In the genomic region with DNA sequence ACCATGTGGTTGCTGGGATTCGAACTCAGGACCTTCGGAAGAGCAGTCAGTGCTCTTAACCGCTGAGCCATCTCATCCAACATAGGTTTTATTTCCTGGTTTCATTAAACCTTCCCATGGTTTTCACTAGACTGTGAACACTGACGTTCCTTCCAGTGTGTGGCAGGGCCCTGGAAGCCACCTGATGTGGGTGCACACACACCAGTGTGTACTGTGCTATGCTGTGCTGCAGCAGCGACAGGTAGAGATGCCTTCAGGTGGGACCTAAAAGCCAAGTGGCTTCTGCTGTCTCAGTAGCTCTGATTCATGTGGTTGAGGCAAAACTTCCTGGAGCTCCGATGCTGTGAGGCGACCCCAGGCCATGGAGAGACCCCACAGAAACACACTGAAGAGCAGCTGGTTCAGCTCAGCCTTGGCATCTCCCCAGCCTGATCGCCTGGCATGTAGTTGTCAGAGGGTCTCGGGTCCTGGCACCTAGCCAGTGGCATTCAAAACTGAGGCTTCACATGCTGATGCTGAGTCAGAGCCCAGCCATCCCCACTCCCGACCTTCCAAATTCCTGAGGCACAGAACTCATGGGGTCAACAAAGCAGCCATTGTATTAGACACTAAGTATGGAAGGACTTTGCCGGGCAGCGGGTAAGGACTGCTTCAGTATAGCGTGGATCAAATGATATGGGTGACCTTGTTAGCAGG, we compare ENCODE assay signal across 8 mouse cellular contexts. TPM values are rescaled to one million over a fixed set of nuclear protein-coding genes. Genes with fewer than 3 reads are reported as not detected.
DNase-seq lines count a peak whose midpoint lies in the region; ATAC-seq lines count a peak whose summit lies in the region.

No protein-coding gene starts in this region.

- no peak overlapping the region for H3K4me2 ChIP-seq in limb, embryonic 13.5 days (replicated peaks)

- H3K4me1 ChIP-seq in limb, embryonic 13.5 days: peaks cover 23% of the 10 kb centered on the region

- peak overlapping the region; percentile 58; the same call in 1 of the 2 replicates for H3K27ac ChIP-seq in limb, embryonic 13.5 days

- no peak overlapping the region for H3K4me3 ChIP-seq in limb, embryonic 13.5 days

- 0 out of 2 replicates have a peak, but pooled peaks have one; percentile 28 for ATAC-seq in limb, embryonic 13.5 days (ENCODE audit: low FRiP score, low read depth)
- no peak for ATAC-seq in activated CD4-positive, CD25-positive, alpha-beta regulatory T cell, adult 4 months

- H3K9me3 ChIP-seq in limb, embryonic 13.5 days: no peaks in the 10 kb centered on the region

- no peaks in the 10 kb centered on the region for H3K36me3 ChIP-seq in limb, embryonic 13.5 days

- H3K27me3 ChIP-seq in limb, embryonic 13.5 days: 0 out of 2 replicates have a peak, but pooled peaks cover under 1% of the 10 kb centered on the region

- DNase-seq in cerebellum, postnatal 14 days: peak; percentile 54 to 69
- no peak for DNase-seq in cerebellum, postnatal 36 days
- DNase-seq in testis, postnatal 10 days (ENCODE audit: low spot score): peak; percentile 71
- DNase-seq in testis, postnatal 14 days (ENCODE audit: low spot score): no peak
- DNase-seq in cerebellum, adult 18-20 months: no peak
- no peak for DNase-seq in layer of hippocampus, adult 9-10 months (ENCODE audit: low spot score)

- H3K9ac ChIP-seq in limb, embryonic 13.5 days: no peak overlapping the region

- WGBS in limb, embryonic 13.5 days: 64% methylated on average over 13 of the region's 13 CpGs

RNA-seq across cellular contexts. Expression of gene Rab4a, which starts 52.9 kb away (rescaled TPM):
- 47.5 and 49.9 TPM in 2 replicates for polyA plus RNA-seq in limb, embryonic 13.5 days (2015; fragmentation: Nextera tagmentation; extraction: Ambion mirVana)
- polyA plus RNA-seq in activated CD4-positive, CD25-positive, alpha-beta regulatory T cell, adult 4 months (2017; shearing (Covaris generic)): 10 to 100 TPM; 14.2 to 20.3 TPM

Comparison
In these comparisons a context has a peak if more than half of its experiments do, and no peak if none do; other contexts are left out.
1. DNase-seq: peak in cerebellum, postnatal 14 days (2 of 2) and testis, postnatal 10 days (single experiment); none in cerebellum, postnatal 36 days (0 of 2), testis, postnatal 14 days (single experiment), cerebellum, adult 18-20 months (0 of 2) and layer of hippocampus, adult 9-10 months (single experiment).